25 mouse cellular contexts compared by ENCODE assay signal in genomic region chr8:125740655-125741054, GRCm38 (mm10).
"Had no signal": no experiment of that assay in that cellular context is flagged by ENCODE, and none has a peak within 500 bp of the region (broad histone marks: within the 10 kb centered on the region; RNA-seq: fewer than 3 reads in every experiment).

No protein-coding gene starts in this region.

- DNase-seq: gastrocnemius, postnatal 14 days; gastrocnemius, postnatal 36 days; heart, adult 11 months; heart, adult 2 months; heart, postnatal 10 days; heart, postnatal 4 days; kidney, adult 11 months; kidney, adult 2 months; kidney, adult 9 months; kidney, postnatal 14 days; kidney, postnatal 36 days; layer of hippocampus, adult 9-11 months; layer of hippocampus, postnatal 36 days; left cerebral cortex, postnatal 4 days had no signal

- H3K27me3 ChIP-seq: heart, embryonic 12.5 days; hindbrain, embryonic 12.5 days; hindbrain, embryonic 15.5 days; kidney, embryonic 15.5 days; limb, embryonic 13.5 days; limb, embryonic 15.5 days; liver, embryonic 12.5 days had no signal

- H3K4me3 ChIP-seq: heart, adult 2 months; heart, embryonic 10.5 days; heart, embryonic 12.5 days; hindbrain, embryonic 10.5 days; hindbrain, embryonic 12.5 days; hindbrain, embryonic 15.5 days; kidney, embryonic 15.5 days; limb, embryonic 13.5 days; limb, embryonic 15.5 days; liver, embryonic 12.5 days had no signal

- H3K9me3 ChIP-seq: heart, embryonic 10.5 days; heart, embryonic 12.5 days; hindbrain, embryonic 10.5 days; hindbrain, embryonic 12.5 days; hindbrain, embryonic 15.5 days; kidney, embryonic 15.5 days; limb, embryonic 13.5 days; limb, embryonic 15.5 days; liver, embryonic 12.5 days had no signal

- H3K27ac ChIP-seq: heart, adult 2 months; hindbrain, embryonic 12.5 days; hindbrain, embryonic 15.5 days; kidney, embryonic 15.5 days; kidney, postnatal 0 days; limb, embryonic 13.5 days; limb, embryonic 15.5 days; liver, embryonic 12.5 days; liver, embryonic 14.5 days had no signal

- H3K4me1 ChIP-seq: hindbrain, embryonic 15.5 days had no signal

- H3K4me2 ChIP-seq: heart, embryonic 12.5 days; hindbrain, embryonic 12.5 days; hindbrain, embryonic 15.5 days; kidney, embryonic 15.5 days; limb, embryonic 13.5 days; limb, embryonic 15.5 days; liver, embryonic 12.5 days had no signal

- H3K36me3 ChIP-seq: hindbrain, embryonic 12.5 days; hindbrain, embryonic 15.5 days; kidney, embryonic 15.5 days; limb, embryonic 13.5 days had no signal

- ATAC-seq: liver, embryonic 12.5 days had no signal

- H3K9ac ChIP-seq: heart, embryonic 12.5 days; hindbrain, embryonic 12.5 days; hindbrain, embryonic 15.5 days; kidney, embryonic 15.5 days; limb, embryonic 13.5 days; limb, embryonic 15.5 days; liver, embryonic 12.5 days; liver, embryonic 14.5 days had no signal
